Mouse (Mus musculus) liver, postnatal 0 days (tissue): ENCODE data around the gene Klf12. TPM values are rescaled to one million over a fixed set of nuclear protein-coding genes. Genes with fewer than 3 reads are reported as not detected.
"Not testable (repeated sequence)": the region's sequence is repeated elsewhere in the genome, so short reads cannot be mapped to it uniquely, and the experiment has no call there.

ENCODE experiments used
- ATAC-seq: fragments of 200-750 bp; cut with Nextera tagmentation; 2 replicates; pipeline ENCODE4 v1.8.0; 2017; ENCODE audit warnings: mild to moderate bottlenecking, moderate library complexity
- DNase-seq: peaks from one replicate; pipeline ENCODE4 v3.0.0-alpha.2; 2016
- H3K27ac ChIP-seq: fragments of 300-500 bp; sonication (generic); 2 replicates; pipeline ENCODE4 v1.5.1; 2014; ENCODE audit warnings: antibody characterized with exemption, moderate library complexity, mild to moderate bottlenecking, low read depth
- H3K27me3 ChIP-seq: fragments of 300-500 bp; sonication (generic); 2 replicates; pipeline ENCODE4 v1.6.1; 2014; ENCODE audit warnings: low read length, control low read depth, mixed read lengths; ENCODE audit not compliant: insufficient read depth
- H3K36me3 ChIP-seq: fragments of 300-500 bp; sonication (generic); replicated peaks from 2 replicates; pipeline ENCODE4 v1.6.1; 2014; ENCODE audit warnings: mild to moderate bottlenecking, control low read depth, low read length, moderate library complexity, mixed read lengths; ENCODE audit not compliant: insufficient read depth
- H3K4me1 ChIP-seq: fragments of 300-500 bp; sonication (generic); 2 replicates; pipeline ENCODE4 v1.6.1; 2014; ENCODE audit warnings: antibody characterized with exemption, mild to moderate bottlenecking, control low read depth; ENCODE audit not compliant: insufficient read depth
- H3K4me2 ChIP-seq: fragments of 300-500 bp; sonication (generic); 2 replicates; pipeline ENCODE4 v1.6.1; 2014; ENCODE audit warnings: low read depth, mild to moderate bottlenecking, low read length, moderate library complexity, mixed read lengths
- H3K4me3 ChIP-seq: fragments of 300-500 bp; sonication (generic); 2 replicates; pipeline ENCODE4 v1.5.1; 2014; ENCODE audit warnings: low read depth, low read length
- H3K9ac ChIP-seq: fragments of 300-500 bp; sonication (generic); replicated peaks from 2 replicates; pipeline ENCODE4 v1.6.1; 2014; ENCODE audit warnings: mild to moderate bottlenecking, moderate library complexity
- H3K9me3 ChIP-seq: fragments of 300-500 bp; sonication (generic); 2 replicates; pipeline ENCODE4 v1.6.1; 2016; ENCODE audit warnings: mild to moderate bottlenecking, control low read depth, low read length, mixed read lengths
- CTCF ChIP-seq: sonication (generic); IDR thresholded peaks from 2 replicates; pipeline ENCODE4 v1.5.1; 2016; ENCODE audit warnings: antibody characterized with exemption, low read depth
- EP300 ChIP-seq: IDR thresholded peaks from 2 replicates; pipeline ENCODE4 v1.6.1; 2016; ENCODE audit warnings: antibody characterized with exemption, low read depth, mild to moderate bottlenecking
- WGBS: fragments of 180-500 bp; shearing (Covaris S2); extraction: QIAGEN DNeasy Blood & Tissue Kit; methylation state at CpG from one replicate; pipeline ENCODE4 v1.1.7; 2014; ENCODE audit not compliant: insufficient replicate concordance; 5-methylcytosine and 5-hydroxymethylcytosine counted together
- polyA plus RNA-seq: library from polyadenylated mRNA; unstranded; fragments of >200 nt; fragmentation: Nextera tagmentation; extraction: Ambion mirVana; gene quantifications from 2 replicates; pipeline ENCODE4 v1.2.1, GENCODE M21; 2015

Klf12 gene
- polyA plus RNA-seq, 1 experiment from 2014 or later, result 5.2 TPM

DNA sequence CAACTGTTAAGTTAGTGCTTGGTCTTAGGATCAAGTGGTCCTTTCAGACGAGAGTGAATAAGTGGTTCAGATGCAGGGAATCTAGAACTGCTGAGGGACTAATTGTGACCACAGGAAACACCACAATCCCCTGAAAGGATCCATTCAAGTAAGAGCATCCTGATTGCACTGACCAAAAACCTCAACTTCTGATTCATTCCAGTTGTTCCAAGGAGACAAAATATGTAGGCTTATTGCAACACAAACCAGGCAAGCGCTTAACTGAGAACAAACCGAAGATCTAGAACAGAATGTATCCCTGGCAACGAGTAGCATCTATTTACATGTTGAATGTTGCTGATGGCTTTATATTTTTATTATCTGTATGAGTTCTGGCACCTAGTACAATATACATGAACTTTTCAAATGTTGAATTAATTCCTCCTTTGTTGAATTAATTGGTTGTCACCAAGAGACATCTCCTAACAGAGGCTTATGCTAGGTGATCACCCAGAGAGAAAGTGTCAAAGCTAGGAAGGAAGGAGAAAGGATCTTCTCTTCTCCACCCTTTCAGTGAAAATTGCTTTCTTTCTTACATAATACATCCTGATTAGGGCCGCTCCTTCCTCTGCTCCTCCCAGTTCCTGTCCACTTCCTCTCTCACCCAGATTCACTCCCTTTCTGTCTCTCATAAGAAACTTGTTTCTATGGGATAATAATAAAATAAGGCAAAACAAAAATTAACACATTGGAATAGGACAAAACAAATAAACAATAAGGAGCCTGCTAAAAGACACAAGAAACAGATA, 407.5 kb downstream of the Klf12 start:
- DNase-seq, result no peak
- ATAC-seq, result no peak
- H3K4me1 ChIP-seq, result no peaks in the 10 kb centered on the region
- H3K36me3 ChIP-seq, result 0 out of 2 replicates have a peak, but pooled peaks cover 4% of the 10 kb centered on the region
- H3K4me2 ChIP-seq, result no peak overlapping the region
- no peaks in the 10 kb centered on the region for H3K27me3 ChIP-seq
- 58% methylated on average over 5 of the region's 5 CpGs for WGBS
- H3K27ac ChIP-seq, result no peak overlapping the region
- H3K9ac ChIP-seq, result no peak overlapping the region
- no peak overlapping the region for H3K4me3 ChIP-seq
- H3K9me3 ChIP-seq, result no peaks in the 10 kb centered on the region
- no peak for TF ChIP-seq CTCF
- no peak for TF ChIP-seq EP300

DNA sequence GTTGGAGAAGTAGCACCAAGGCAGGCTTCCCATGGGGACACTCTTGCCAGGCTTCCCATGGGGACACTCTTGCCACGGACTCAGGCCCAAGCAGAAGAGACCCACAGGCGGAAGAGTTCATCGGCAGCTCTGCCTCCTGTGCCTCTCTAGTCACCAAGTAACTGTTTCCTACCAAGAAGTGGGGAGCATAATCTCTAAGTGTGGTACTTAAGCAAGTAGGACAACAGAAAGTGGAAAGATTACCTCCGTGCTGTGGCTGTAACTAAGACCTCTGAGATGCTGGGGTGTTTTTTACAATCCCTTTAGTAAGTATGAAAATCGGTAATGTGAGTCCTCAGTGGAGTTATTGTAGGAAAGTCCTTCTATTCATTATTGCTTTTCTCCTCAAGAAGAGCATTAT, 410.8 kb downstream of the Klf12 start:
- 81% methylated on average over 5 of the region's 5 CpGs for WGBS
- Histone ChIP-seq H3K9me3 (no peaks in the 10 kb centered on the region), H3K36me3 (0 out of 2 replicates have a peak, but pooled peaks cover 4% of the 10 kb centered on the region), H3K27ac (no peak overlapping the region), H3K4me2 (no peak overlapping the region), H3K4me1 (no peaks in the 10 kb centered on the region), H3K27me3 (no peaks in the 10 kb centered on the region), H3K4me3 (no peak overlapping the region), H3K9ac (no peak overlapping the region)
- DNase-seq (no peak), ATAC-seq (no peak)
- TF ChIP-seq CTCF, result no peak
- no peak for TF ChIP-seq EP300

DNA sequence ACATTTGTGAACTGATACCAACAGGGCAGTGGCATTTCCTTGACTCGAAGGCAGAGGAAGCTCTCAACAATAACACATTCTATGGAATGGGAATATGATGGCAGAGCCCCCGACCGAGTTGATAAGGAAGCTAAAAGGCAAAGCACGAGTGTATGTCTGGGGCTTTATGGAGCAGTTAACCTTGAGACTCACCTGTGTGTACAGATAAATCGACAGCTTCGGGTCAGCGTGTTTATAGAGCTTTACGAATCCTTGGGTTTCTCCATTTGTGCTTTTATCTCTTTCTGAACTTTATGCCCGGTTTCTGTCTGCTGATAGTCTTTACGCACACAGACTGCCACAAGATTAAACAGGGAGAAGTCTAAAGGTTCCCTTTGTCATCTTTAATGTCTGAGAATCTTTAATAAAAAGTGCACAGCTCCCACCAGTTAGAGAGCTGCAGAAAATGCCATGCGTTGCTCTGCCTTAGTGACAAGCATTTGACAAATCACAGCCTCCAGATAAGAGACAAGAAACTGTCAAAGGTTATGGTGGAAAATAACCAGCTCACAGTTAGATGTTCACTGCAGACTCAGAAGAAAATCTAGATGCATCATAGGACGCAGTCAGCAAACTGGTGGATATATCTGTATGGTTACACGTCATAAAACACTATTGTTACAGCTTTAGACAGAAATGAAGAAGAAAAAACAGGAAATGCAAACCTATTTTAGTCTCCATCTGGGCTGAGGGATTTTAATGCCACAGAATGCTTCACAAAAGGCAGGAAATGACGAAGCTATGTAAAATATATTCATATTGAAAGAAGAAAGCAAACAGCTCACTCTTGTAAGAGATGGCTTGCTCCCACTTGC, 428.1 kb downstream of the Klf12 start:
- no peak overlapping the region for H3K4me3 ChIP-seq
- no peak for DNase-seq
- no peak overlapping the region for H3K27ac ChIP-seq
- no peak overlapping the region for H3K9ac ChIP-seq
- 45% methylated on average over 14 of the region's 14 CpGs for WGBS
- no peaks in the 10 kb centered on the region for H3K27me3 ChIP-seq
- TF ChIP-seq EP300, result no peak
- no peak for TF ChIP-seq CTCF
- no peaks in the 10 kb centered on the region for H3K36me3 ChIP-seq
- 0 out of 2 replicates have a peak, but pooled peaks cover 2% of the 10 kb centered on the region for H3K4me1 ChIP-seq
- H3K9me3 ChIP-seq, result no peaks in the 10 kb centered on the region
- ATAC-seq, result no peak
- H3K4me2 ChIP-seq, result no peak overlapping the region

DNA sequence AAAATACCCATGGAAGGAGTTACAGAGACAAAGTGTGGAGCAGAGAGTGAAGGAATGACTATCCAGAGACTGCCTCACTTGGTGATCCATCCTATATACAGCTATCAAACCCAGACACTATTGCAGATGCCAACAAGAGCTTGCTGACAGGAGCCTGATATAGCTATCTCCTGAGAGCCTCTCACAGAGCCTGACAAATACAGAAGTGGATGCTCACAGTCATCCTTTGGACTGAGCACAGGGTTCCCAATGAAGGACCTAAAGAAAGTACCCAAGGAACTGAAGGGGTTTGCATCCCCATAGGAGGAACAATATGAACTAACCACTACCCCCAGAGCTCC, 430.0 kb downstream of the Klf12 start:
- H3K4me1 ChIP-seq, H3K36me3 ChIP-seq, H3K9me3 ChIP-seq, H3K4me3 ChIP-seq, H3K4me2 ChIP-seq, H3K27me3 ChIP-seq, DNase-seq, H3K9ac ChIP-seq, H3K27ac ChIP-seq: not testable (repeated sequence)
- ATAC-seq, result peak; percentile 49; the same call in 1 of the 2 replicates
- peak; percentile 34; the same call in 1 of the 2 replicates for TF ChIP-seq EP300

DNA sequence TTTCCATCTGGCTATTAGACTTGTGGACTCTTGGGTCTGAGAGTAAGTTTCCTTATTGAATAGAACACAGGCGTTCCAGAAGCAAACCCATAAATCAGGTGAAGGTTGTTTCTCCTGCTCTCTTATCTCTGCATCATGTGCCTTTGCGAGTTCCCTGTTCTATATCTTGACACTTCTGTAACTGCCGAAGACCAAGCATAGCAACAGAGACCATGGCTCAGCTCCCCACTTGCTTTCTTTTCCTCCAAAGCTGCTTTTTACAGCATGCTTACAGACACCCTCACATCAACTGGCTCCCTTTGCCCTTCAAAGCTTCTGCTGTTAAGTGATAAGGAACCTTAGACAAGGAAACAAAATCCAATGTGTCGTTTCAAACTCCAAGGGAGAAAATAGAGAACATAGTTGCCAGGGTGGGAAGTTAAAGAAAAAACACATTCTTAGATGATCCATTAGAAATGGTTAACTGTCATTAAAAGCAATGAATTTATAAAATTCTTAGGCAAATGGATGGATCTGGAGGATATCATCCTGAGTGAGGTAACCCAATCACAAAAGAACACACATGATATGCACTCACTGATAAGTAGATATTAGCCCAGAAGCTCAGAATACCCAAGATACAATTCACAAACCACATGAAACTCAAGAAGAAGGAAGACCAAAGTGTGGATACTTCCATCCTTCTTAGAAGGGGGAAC, 430.6 kb downstream of the Klf12 start:
- ATAC-seq, result peak; percentile 72
- H3K27ac ChIP-seq, H3K9me3 ChIP-seq, H3K27me3 ChIP-seq, H3K4me1 ChIP-seq, H3K4me3 ChIP-seq, DNase-seq, H3K4me2 ChIP-seq, H3K36me3 ChIP-seq, H3K9ac ChIP-seq: not testable (repeated sequence)
- WGBS, result 45% methylated on average over 4 of the region's 4 CpGs
- TF ChIP-seq EP300, result 0 out of 2 replicates have a peak, but pooled peaks have one; percentile 22

DNA sequence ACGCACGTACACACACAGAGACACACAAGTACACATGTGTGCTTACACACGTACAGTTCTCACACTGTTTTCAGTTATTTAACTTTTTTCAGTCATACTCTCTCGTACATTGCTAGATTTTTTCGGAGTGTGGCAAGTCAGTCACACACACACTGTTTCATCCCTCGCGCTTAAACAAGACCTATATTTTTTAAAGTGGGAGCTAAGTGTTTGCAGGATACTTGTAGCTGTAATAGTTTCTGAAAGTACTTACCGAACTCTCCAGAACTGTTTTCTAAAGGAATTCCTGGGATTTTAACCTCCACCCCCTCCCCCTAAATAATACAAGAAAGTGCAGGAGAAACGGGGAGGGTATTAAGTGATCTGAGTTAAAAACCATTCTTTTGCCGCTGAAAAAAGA, 434.1 kb downstream of the Klf12 start:
- 82% methylated on average over 10 of the region's 10 CpGs for WGBS
- Histone ChIP-seq H3K4me1 (0 out of 2 replicates have a peak, but pooled peaks cover 2% of the 10 kb centered on the region), H3K4me3 (no peak overlapping the region), H3K9ac (no peak overlapping the region), H3K36me3 (no peaks in the 10 kb centered on the region), H3K27me3 (no peaks in the 10 kb centered on the region), H3K9me3 (no peaks in the 10 kb centered on the region), H3K27ac (no peak overlapping the region), H3K4me2 (no peak overlapping the region)
- no peak for ATAC-seq
- DNase-seq, result no peak
- TF ChIP-seq EP300 (no peak), CTCF (no peak)
